Mouse (Mus musculus): Measurements from ENCODE around the gene Cox7b2. TPM values are rescaled to one million over a fixed set of nuclear protein-coding genes. Genes with fewer than 3 reads are reported as not detected.
"Not testable (repeated sequence)": the region's sequence is repeated elsewhere in the genome, so short reads cannot be mapped to it uniquely, and the experiment has no call there.

Cox7b2 gene
- not detected in 2 replicates for polyA plus RNA-seq (2016; fragmentation: Nextera tagmentation; extraction: Ambion mirVana)

- H3K4me1 ChIP-seq: no peaks in the 10 kb centered on the region
- no peak within 1 kb of the TSS for H3K4me3 ChIP-seq
- H3K27me3 ChIP-seq: no peaks in the 10 kb centered on the region
- peaks cover 4% of the 10 kb centered on the region; the same call in 1 of the 2 replicates for H3K9me3 ChIP-seq
- ATAC-seq (ENCODE audit: insufficient number of reproducible peaks, insufficient read depth, low FRiP score, low TSS enrichment): no peak
- H3K9ac ChIP-seq: no peak within 1 kb of the TSS
- H3K4me2 ChIP-seq (replicated peaks): no peak within 1 kb of the TSS
- 93% methylated on average over 10 of the region's 10 CpGs for WGBS
- H3K27ac ChIP-seq: no peak within 1 kb of the TSS
- H3K36me3 ChIP-seq: no peaks in the 10 kb centered on the region
Observed at GRCm38 (mm10) chr5:71548079-71548478, at the start of gene Cox7b2. Gene Cox7b2, minus strand, starts transcription at chr5:71548205.

GRCm38 (mm10) chr5:71595321-71595720, 47.3 kb upstream of the Cox7b2 start:
- no peak for ATAC-seq (ENCODE audit: insufficient number of reproducible peaks, insufficient read depth, low FRiP score, low TSS enrichment)

GRCm38 (mm10) chr5:71593745-71594255, 45.8 kb upstream of the Cox7b2 start:
- ATAC-seq (ENCODE audit: insufficient number of reproducible peaks, insufficient read depth, low FRiP score, low TSS enrichment): no peak
- Histone ChIP-seq H3K4me2 (replicated peaks) (no peak overlapping the region), H3K4me3 (no peak overlapping the region), H3K27me3 (no peaks in the 10 kb centered on the region), H3K36me3 (no peaks in the 10 kb centered on the region), H3K9ac (no peak overlapping the region), H3K27ac (no peak overlapping the region), H3K9me3 (no peaks in the 10 kb centered on the region), H3K4me1 (no peaks in the 10 kb centered on the region)
- 82% methylated on average over 2 of the region's 2 CpGs for WGBS

More at GRCm38 (mm10) chr5:71595321-71595720, 47.3 kb upstream of the Cox7b2 start:
- no peaks in the 10 kb centered on the region for H3K9me3 ChIP-seq
- H3K4me1 ChIP-seq: no peaks in the 10 kb centered on the region
- no peak overlapping the region for H3K4me3 ChIP-seq
- no peak overlapping the region for H3K9ac ChIP-seq
- H3K27me3 ChIP-seq: no peaks in the 10 kb centered on the region
- WGBS: 86% methylated on average over 2 of the region's 2 CpGs
- H3K27ac ChIP-seq: no peak overlapping the region
- no peaks in the 10 kb centered on the region for H3K36me3 ChIP-seq
- H3K4me2 ChIP-seq (replicated peaks): no peak overlapping the region

- Histone ChIP-seq H3K9me3 (no peaks in the 10 kb centered on the region), H3K36me3 (no peaks in the 10 kb centered on the region), H3K27ac (no peak overlapping the region), H3K4me3 (no peak overlapping the region), H3K4me2 (replicated peaks) (no peak overlapping the region), H3K9ac (no peak overlapping the region), H3K27me3 (no peaks in the 10 kb centered on the region), H3K4me1 (no peaks in the 10 kb centered on the region)
- 69% methylated on average over 9 of the region's 9 CpGs for WGBS
- no peak for ATAC-seq (ENCODE audit: insufficient number of reproducible peaks, insufficient read depth, low FRiP score, low TSS enrichment)
Observed at GRCm38 (mm10) chr5:71571646-71572237, 23.7 kb upstream of the Cox7b2 start.

- Histone ChIP-seq H3K36me3 (no peaks in the 10 kb centered on the region), H3K27ac (no peak overlapping the region), H3K9me3 (peaks cover 4% of the 10 kb centered on the region; the same call in 1 of the 2 replicates), H3K27me3 (no peaks in the 10 kb centered on the region), H3K9ac (no peak overlapping the region), H3K4me3 (no peak overlapping the region), H3K4me1 (no peaks in the 10 kb centered on the region), H3K4me2 (replicated peaks) (no peak overlapping the region)
- no peak for ATAC-seq (ENCODE audit: insufficient number of reproducible peaks, insufficient read depth, low FRiP score, low TSS enrichment)
Observed at GRCm38 (mm10) chr5:71545554-71545953, 2.5 kb downstream of the Cox7b2 start.

GRCm38 (mm10) chr5:71525486-71525885, 22.5 kb downstream of the Cox7b2 start:
- 75% methylated on average over 10 of the region's 15 CpGs for WGBS
- H3K4me2 ChIP-seq (replicated peaks); ATAC-seq (ENCODE audit: insufficient number of reproducible peaks, insufficient read depth, low FRiP score, low TSS enrichment): not testable (repeated sequence)

GRCm38 (mm10) chr5:71502058-71502678, 45.8 kb downstream of the Cox7b2 start:
- Histone ChIP-seq H3K4me1 (no peaks in the 10 kb centered on the region), H3K9ac (no peak overlapping the region), H3K4me2 (replicated peaks) (no peak overlapping the region), H3K4me3 (no peak overlapping the region), H3K36me3 (no peaks in the 10 kb centered on the region), H3K27ac (no peak overlapping the region), H3K9me3 (no peaks in the 10 kb centered on the region), H3K27me3 (no peaks in the 10 kb centered on the region)
- 17% methylated on average over 6 of the region's 6 CpGs for WGBS
- ATAC-seq (ENCODE audit: insufficient number of reproducible peaks, insufficient read depth, low FRiP score, low TSS enrichment): no peak

More at GRCm38 (mm10) chr5:71525486-71525885, 22.5 kb downstream of the Cox7b2 start:
- not testable (repeated sequence) for H3K4me3 ChIP-seq, H3K9me3 ChIP-seq, H3K27ac ChIP-seq, H3K9ac ChIP-seq, H3K36me3 ChIP-seq, H3K4me1 ChIP-seq, H3K27me3 ChIP-seq

- Histone ChIP-seq H3K4me2 (replicated peaks) (no peak overlapping the region), H3K4me3 (no peak overlapping the region), H3K9ac (no peak overlapping the region), H3K27ac (no peak overlapping the region), H3K27me3 (no peaks in the 10 kb centered on the region), H3K4me1 (no peaks in the 10 kb centered on the region), H3K36me3 (no peaks in the 10 kb centered on the region), H3K9me3 (no peaks in the 10 kb centered on the region)
- 40% methylated on average over 5 of the region's 5 CpGs for WGBS
- no peak for ATAC-seq (ENCODE audit: insufficient number of reproducible peaks, insufficient read depth, low FRiP score, low TSS enrichment)
Observed at GRCm38 (mm10) chr5:71495621-71496020, 52.4 kb downstream of the Cox7b2 start.

- 51% methylated on average over 3 of the region's 3 CpGs for WGBS
Observed at GRCm38 (mm10) chr5:71456957-71457356, 91.0 kb downstream of the Cox7b2 start.

GRCm38 (mm10) chr5:71440174-71440573, 107.8 kb downstream of the Cox7b2 start:
- no peak overlapping the region for H3K27ac ChIP-seq
- no peaks in the 10 kb centered on the region for H3K9me3 ChIP-seq
- H3K4me1 ChIP-seq: no peaks in the 10 kb centered on the region
- no peak for ATAC-seq (ENCODE audit: insufficient number of reproducible peaks, insufficient read depth, low FRiP score, low TSS enrichment)
- H3K27me3 ChIP-seq: no peaks in the 10 kb centered on the region
- H3K4me2 ChIP-seq (replicated peaks): no peak overlapping the region
- H3K36me3 ChIP-seq: no peaks in the 10 kb centered on the region
- H3K4me3 ChIP-seq: no peak overlapping the region
- WGBS: 77% methylated on average over 6 of the region's 6 CpGs
- H3K9ac ChIP-seq: no peak overlapping the region

More at GRCm38 (mm10) chr5:71456957-71457356, 91.0 kb downstream of the Cox7b2 start:
- no peak overlapping the region for H3K27ac ChIP-seq
- H3K36me3 ChIP-seq: no peaks in the 10 kb centered on the region
- no peaks in the 10 kb centered on the region for H3K4me1 ChIP-seq
- no peak for ATAC-seq (ENCODE audit: insufficient number of reproducible peaks, insufficient read depth, low FRiP score, low TSS enrichment)
- no peaks in the 10 kb centered on the region for H3K27me3 ChIP-seq
- H3K4me2 ChIP-seq (replicated peaks): no peak overlapping the region
- no peak overlapping the region for H3K4me3 ChIP-seq
- H3K9me3 ChIP-seq: no peaks in the 10 kb centered on the region
- H3K9ac ChIP-seq: no peak overlapping the region
